Mouse (Mus musculus) cerebellum, adult (tissue): ENCODE measurements around the gene E130218I03Rik.
"Not testable (repeated sequence)": the region's sequence is repeated elsewhere in the genome, so short reads cannot be mapped to it uniquely, and the experiment has no call there.

Experiments
- ATAC-seq: cut with Nextera tagmentation; 2 replicates; pipeline ENCODE4 v1.9.2; 2017; ENCODE audit warnings: mild to moderate bottlenecking, moderate library complexity, mixed read lengths; ENCODE audit not compliant: insufficient number of reproducible peaks, low FRiP score, low TSS enrichment

The E130218I03Rik gene

GRCm38 (mm10) chr4:134251241-134252130 lies 8.0 kb downstream of the E130218I03Rik start:
- ATAC-seq, result no peak

DNA sequence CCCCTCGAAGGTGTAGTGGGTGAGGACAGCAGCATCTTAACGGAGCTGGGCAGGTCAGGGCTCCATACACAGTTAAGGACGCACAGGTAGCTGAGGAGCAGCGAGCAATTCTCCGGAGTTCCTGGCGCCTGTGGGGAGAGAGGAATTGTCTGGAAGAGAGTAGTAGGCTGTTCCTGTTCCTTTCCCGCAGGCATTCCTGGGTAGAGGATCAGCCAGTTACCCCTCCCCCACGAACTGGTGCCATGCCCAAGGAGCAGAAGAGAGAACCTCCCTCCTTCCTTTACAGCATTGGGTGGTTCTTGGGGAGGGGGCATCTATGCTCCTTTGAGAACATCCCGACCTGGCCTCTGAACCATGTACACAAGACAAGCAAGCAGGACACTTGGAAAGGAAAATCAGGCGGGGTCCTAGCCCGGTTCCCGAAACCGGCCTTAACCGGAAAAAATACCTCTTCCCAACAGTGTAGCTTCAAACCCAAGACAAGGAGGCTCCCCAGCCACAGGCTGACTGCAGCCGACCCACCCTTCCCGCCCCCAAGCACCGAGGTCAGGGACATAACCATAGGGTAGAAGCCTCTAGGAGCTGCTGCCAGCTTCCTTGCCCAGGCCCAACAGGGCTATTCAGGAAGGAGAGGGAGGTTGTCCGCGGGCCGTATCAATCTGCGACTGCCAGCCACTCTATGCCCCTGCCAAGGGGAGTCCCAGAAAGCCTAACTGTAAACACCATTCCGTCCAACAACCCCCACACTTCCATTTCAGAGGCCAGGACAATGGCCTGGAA lies 8.9 kb downstream of the E130218I03Rik start:
- no peak for ATAC-seq

- ATAC-seq, result no peak
These were observed 9.7 kb downstream of the E130218I03Rik start for GRCm38 (mm10) chr4:134252911-134253721.

- no peak for ATAC-seq
These were observed 10.4 kb downstream of the E130218I03Rik start, which contains the start of gene Grrp1 for GRCm38 (mm10) chr4:134253722-134254324. Gene Grrp1, minus strand, starts transcription at chr4:134254106.

- no peak for ATAC-seq
These were observed 11.4 kb downstream of the E130218I03Rik start for GRCm38 (mm10) chr4:134254835-134255234.

- ATAC-seq, result no peak
These were observed 12.4 kb downstream of the E130218I03Rik start for GRCm38 (mm10) chr4:134255854-134256253.

DNA sequence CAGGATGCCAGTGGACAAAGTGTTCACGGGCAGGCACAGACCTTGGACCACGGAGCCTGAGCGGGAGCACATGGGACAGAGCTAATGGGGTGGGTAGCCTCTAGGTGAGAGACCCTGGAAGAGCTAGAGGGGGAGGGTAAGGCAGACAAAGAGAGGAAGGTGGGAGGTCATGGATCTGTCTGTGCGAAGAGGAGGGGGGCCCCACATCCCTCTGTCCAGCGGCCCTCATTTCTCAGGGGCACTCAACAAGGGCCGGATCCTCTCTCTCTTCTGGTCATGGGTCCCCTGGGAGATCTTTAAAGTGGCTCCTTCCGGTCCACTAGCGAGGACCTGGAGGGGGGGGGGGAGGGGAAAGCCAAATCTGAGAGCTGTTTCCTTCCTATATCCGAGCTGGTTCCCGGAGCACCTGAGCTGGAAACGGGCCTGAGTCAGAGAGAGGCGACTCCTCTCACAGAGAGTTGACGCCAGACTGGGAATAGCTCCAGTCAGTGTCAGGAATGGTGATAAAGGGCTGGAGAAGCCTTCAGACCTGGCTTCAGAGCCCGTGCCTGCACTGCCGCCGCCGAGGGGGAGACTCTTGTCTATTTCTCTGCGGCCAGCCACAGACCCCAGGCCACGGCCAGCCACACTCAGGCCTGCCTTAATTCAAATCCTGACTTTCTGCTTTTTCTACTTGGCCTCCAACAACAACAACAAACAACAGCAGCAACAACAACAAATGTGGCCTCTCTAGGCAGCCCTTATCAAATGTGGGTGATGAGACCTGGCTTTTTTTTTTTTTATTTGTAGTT lies 13.1 kb downstream of the E130218I03Rik start:
- no peak for ATAC-seq

- no peak for ATAC-seq
These were observed 13.9 kb downstream of the E130218I03Rik start for GRCm38 (mm10) chr4:134257198-134258009.

DNA sequence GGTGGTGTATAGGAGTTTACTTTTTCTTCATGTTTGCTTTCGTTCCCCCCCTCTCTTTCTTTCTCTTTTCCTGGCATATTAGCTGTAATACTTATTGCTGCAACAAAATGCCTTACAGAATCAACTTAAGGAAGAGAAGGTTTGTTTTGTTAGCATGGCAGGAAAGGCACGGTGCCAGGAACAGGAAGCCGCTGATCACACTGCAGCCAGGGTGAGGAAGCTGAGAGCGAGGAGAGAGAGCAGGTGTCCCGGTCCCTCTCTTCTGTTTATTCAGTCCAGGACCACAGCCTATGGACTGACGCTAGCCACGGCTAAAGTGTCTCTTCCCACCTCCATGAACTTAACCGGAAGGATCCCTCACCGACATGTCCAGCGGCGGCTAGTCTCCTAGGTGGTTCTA lies 14.9 kb downstream of the E130218I03Rik start:
- ATAC-seq, result no peak

GRCm38 (mm10) chr4:134263191-134263590 lies 19.7 kb downstream of the E130218I03Rik start:
- no peak for ATAC-seq

DNA sequence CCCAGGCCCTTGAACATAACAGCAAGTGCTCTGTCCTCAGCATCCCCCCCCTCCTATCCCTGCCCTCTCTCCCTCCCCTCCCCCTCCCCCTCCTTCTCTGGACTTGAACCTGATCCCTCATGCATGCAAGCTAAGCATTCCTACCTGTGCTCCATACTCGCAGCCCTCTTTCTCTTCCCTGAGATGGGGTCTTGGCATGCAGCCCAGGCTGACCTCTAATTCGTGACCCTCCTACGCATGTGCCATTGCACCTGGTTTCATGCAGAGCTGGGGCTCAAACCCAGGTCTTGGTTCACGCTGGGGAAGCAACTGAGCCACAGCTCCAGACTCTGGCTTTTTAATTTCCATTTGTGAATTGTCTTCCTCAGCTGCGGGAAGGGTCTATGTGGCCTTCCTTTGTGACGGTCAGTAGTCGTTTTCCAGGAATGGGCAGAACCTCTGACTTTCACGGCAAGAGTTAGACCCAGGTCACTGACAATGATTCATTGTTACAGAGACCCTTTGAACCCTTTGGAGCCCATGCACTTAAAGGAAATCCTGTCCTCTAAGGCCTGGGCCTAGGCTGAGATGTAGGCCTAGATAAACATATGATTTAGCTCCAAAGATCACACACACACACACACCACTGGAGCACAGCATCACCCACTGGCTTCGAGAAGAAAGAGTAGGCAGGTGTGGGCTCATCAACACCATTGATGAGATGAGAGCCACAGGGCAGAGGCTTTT lies 22.6 kb downstream of the E130218I03Rik start:
- no peak for ATAC-seq

DNA sequence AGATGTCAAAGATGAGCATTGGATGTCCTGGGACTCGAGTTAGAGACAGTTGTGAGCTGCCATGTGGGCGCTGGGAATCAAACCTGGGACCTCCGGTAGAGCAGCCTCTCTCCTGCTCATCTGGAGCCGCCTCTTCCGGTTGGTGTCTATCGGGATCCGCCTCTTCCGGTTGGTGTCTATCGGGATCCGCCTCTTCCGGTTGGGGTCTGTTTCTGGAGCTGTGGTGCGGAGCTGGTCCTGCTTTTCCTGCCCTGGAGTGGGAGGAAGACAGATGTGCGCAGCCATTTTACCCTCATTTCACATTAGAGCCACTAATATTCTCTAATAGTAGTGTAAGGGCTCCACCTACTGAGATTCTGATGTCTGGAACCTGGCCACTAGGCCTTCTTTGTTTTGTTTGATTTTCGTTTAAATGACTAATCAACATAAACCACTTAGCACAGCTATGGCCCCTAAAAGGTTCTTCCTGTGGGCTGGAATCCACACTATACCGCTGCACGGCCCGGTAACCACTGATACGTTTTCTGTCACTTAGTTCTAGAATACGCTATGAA lies 24.7 kb downstream of the E130218I03Rik start:
- no peak for ATAC-seq

- ATAC-seq, result not testable (repeated sequence)
These were observed 26.2 kb downstream of the E130218I03Rik start for GRCm38 (mm10) chr4:134269622-134270021.

DNA sequence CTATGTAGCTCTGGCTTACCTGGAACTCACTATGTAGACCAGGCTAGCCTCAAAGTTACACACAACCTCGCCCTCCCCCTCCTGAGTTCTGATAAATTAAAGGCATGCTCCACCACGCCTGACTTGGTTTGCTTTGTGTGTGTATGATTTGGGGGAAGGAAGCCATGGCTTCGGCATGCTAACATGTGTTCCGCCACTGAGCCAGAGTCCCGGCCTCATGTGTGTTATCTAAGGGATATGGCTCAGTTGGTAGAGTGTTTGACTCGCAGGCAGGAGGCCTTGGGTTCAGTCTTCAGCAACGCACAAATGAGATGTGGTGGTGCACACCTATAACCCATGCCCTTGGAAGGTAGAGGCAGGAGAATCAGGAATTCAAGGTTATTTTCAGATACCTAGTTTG lies 28.5 kb downstream of the E130218I03Rik start:
- ATAC-seq, result no peak

- ATAC-seq, result no peak
These were observed 29.4 kb downstream of the E130218I03Rik start for GRCm38 (mm10) chr4:134272731-134273416.

GRCm38 (mm10) chr4:134273417-134274345 lies 30.2 kb downstream of the E130218I03Rik start:
- no peak for ATAC-seq
